Mouse (Mus musculus) limb, embryonic 12.5 days (tissue): Measurements from ENCODE around the gene Usp46. TPM values are rescaled to one million over a fixed set of nuclear protein-coding genes. Genes with fewer than 3 reads are reported as not detected.
A peak's percentile ranks its signal among the peaks of the same experiment; 100 is the strongest.
"Not testable (repeated sequence)": the region's sequence is repeated elsewhere in the genome, so short reads cannot be mapped to it uniquely, and the experiment has no call there.

Source experiments
- ATAC-seq: fragments of 200-750 bp; cut with Nextera tagmentation; 2 replicates; pipeline ENCODE4 v1.8.0; 2017; ENCODE audit warnings: low read depth, moderate TSS enrichment; ENCODE audit not compliant: insufficient number of reproducible peaks, insufficient read depth, low FRiP score, low TSS enrichment
- H3K27ac ChIP-seq: fragments of 300-500 bp; sonication (generic); 2 replicates; pipeline ENCODE4 v1.5.1; 2016; ENCODE audit warnings: mild to moderate bottlenecking, moderate library complexity
- H3K27me3 ChIP-seq: fragments of 300-500 bp; sonication (generic); 2 replicates; pipeline ENCODE4 v1.6.1; 2016; ENCODE audit warnings: mild to moderate bottlenecking, moderate library complexity
- H3K36me3 ChIP-seq: fragments of 300-500 bp; sonication (generic); 2 replicates; pipeline ENCODE4 v1.6.1; 2016; ENCODE audit warnings: mild to moderate bottlenecking, moderate library complexity
- H3K4me1 ChIP-seq: fragments of 300-500 bp; sonication (generic); replicated peaks from 2 replicates; pipeline ENCODE4 v1.6.1; 2016
- H3K4me2 ChIP-seq: fragments of 300-500 bp; sonication (generic); 2 replicates; pipeline ENCODE4 v1.6.1; 2016; ENCODE audit warnings: mild to moderate bottlenecking, moderate library complexity
- H3K4me3 ChIP-seq: fragments of 300-500 bp; sonication (generic); replicated peaks from 2 replicates; pipeline ENCODE4 v1.5.1; 2016; ENCODE audit warnings: mild to moderate bottlenecking
- H3K9ac ChIP-seq: fragments of 300-500 bp; sonication (generic); replicated peaks from 2 replicates; pipeline ENCODE4 v1.6.1; 2016; ENCODE audit warnings: mild to moderate bottlenecking, moderate library complexity
- H3K9me3 ChIP-seq: fragments of 300-500 bp; sonication (generic); 2 replicates; pipeline ENCODE4 v1.6.1; 2016; ENCODE audit warnings: mild to moderate bottlenecking, moderate library complexity
- WGBS: fragments of 180-500 bp; shearing (Covaris S2); methylation state at CpG from one replicate; pipeline ENCODE4 v1.1.7; 2016; 5-methylcytosine and 5-hydroxymethylcytosine counted together
- polyA plus RNA-seq: library from polyadenylated mRNA; unstranded; fragments of >200 nt; fragmentation: Nextera tagmentation; extraction: Ambion mirVana; gene quantifications from 2 replicates; pipeline ENCODE4 v1.2.1, GENCODE M21; 2016

The Usp46 gene
- polyA plus RNA-seq, 1 experiment from 2014 or later: 49.3 TPM

DNA sequence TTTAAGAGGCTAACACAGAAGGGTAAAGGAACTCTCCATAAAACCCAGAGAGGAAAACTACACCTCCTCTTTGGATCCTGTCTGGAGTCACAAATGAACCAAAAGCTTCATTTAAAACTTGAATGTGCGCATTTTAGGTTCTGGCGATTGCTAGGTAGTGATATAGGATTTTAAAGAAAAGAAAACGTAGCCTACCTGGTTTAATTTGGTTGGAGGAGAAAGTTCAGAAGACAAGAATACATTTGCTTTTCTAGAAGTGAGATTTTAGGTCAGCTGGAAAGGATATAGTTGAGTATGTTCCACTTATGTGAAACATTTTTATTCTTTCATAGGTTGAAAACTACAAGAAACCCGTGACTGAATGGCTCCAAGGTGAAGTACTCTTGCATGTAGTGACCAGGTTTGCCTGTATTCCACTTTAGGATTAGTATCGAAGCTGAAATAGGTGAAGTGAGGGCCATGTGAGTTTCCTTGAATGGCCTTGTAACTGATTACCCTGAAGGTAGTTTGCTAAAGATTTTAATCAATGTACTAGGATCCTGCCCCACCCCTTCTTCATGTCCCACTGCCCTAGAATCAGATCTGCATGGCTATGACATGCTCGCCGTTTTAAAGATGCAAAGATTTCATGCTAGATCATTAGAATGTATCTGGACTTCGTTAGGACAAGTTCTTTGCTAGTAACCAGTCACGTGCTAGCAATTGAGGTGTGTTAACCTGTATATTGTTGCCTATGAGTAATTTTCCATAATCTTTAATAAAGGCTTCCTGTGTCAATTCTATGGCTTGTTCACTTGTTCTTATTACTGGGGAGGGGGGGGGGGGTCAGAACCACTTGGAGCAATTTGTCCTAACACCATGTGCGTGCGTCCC, 25.6 kb upstream of the Usp46 start:
- Histone ChIP-seq H3K27me3 (no peaks in the 10 kb centered on the region), H3K9ac (peak overlapping the region; percentile 98), H3K4me1 (peaks cover 14% of the 10 kb centered on the region), H3K9me3 (no peaks in the 10 kb centered on the region), H3K4me3 (peak overlapping the region; percentile 85), H3K27ac (peak overlapping the region; percentile 92), H3K4me2 (peak overlapping the region; percentile 73), H3K36me3 (peaks cover 44% of the 10 kb centered on the region)
- no peak for ATAC-seq
- WGBS: 21% methylated on average over 11 of the region's 11 CpGs

DNA sequence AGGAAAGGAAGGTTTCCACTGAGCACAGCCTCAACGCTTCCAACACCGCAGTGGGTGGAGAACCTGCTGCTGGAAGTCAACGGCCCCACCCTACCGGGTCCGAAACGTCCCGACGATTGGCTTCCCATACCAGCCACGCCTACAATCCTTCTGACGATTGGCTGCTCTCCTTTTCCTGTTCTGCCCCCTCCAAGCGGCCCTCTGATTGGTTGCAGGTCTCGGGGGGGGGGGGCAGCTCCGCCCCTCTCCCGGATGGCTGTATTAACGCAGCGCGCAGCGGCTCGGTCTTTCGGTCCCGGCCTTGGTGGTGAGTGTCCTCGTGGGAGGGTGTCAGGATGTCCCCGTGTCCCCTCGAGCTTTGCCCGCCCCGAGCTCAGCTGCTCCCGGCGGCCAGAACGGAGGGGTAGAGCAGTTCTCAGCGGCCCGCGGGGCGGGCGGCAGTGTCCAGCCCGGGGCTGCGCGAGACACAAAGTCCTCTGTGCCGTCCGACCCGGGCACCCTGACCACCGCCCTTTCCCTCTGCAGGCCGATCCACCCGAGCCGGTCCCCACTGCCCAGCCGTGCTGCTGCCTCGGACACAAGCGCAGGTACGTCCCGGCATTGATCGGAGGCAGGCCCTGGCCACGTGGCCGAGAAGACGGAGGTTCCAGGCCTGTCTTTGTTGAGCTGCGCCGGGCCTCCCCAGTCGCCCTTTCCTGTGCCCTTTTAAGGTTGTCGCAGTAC, 24.8 kb upstream of the Usp46 start:
- H3K4me1 ChIP-seq: peaks cover 14% of the 10 kb centered on the region
- H3K27ac ChIP-seq: peak overlapping the region; percentile 92
- no peaks in the 10 kb centered on the region for H3K9me3 ChIP-seq
- peak overlapping the region; percentile 73 for H3K4me2 ChIP-seq
- no peaks in the 10 kb centered on the region for H3K27me3 ChIP-seq
- under 1% methylated on average over 57 of the region's 57 CpGs for WGBS
- peak overlapping the region; percentile 85 for H3K4me3 ChIP-seq
- H3K9ac ChIP-seq: peak overlapping the region; percentile 98
- H3K36me3 ChIP-seq: peaks cover 38% of the 10 kb centered on the region
- ATAC-seq: peak; percentile 98

DNA sequence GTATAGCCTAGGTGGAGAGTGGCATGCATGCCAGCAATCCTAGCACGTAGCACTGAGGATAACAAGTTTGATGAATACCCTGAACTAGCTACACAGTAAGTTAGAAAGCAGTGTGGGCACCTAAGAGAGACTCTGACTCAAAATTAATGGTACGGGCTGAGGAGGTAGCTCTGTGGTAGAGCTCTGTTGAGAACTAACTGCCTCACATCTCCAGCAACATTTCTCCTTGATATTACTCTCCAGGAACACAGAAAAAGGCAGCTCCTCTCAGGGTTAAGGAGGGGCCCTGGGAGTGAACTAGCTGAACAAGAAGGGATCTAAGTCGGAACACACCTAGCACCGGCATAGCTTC, 24.2 kb upstream of the Usp46 start:
- H3K9me3 ChIP-seq: no peaks in the 10 kb centered on the region
- peak overlapping the region; percentile 73 for H3K4me2 ChIP-seq
- ATAC-seq: peak; percentile 23; the same call in 1 of the 2 replicates
- no peaks in the 10 kb centered on the region for H3K27me3 ChIP-seq
- peaks cover 14% of the 10 kb centered on the region for H3K4me1 ChIP-seq
- H3K4me3 ChIP-seq: peak overlapping the region; percentile 85
- 0 out of 2 replicates have a peak overlapping the region, but pooled peaks have one; percentile 41 for H3K27ac ChIP-seq
- 0 out of 2 replicates have a peak overlapping the region, but pooled peaks have one; percentile 27 for H3K9ac ChIP-seq
- 45% methylated on average over 4 of the region's 4 CpGs for WGBS
- peaks cover 33% of the 10 kb centered on the region for H3K36me3 ChIP-seq

DNA sequence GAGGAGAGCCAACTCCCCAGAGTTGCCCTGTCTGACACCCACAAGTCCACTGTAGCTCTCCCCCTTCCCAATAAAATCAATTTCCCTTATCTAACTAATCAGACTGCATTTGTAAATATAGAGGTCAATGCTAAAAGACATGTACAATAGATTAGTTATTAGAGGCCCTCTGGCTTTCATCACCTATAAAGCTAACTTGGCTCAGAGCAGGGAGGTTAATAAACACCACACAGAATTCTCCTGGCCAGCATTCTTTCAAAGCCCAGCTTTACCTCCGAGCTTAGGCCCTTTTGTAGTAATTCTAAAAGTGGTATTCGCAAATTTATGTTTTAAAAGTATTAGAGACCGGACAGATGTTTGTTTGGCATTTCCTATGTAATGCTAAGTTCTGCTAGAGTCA, 21.4 kb upstream of the Usp46 start:
- H3K4me2 ChIP-seq: no peak overlapping the region
- no peak overlapping the region for H3K9ac ChIP-seq
- H3K27me3 ChIP-seq: no peaks in the 10 kb centered on the region
- 0 out of 2 replicates have a peak overlapping the region, but pooled peaks have one; percentile 51 for H3K27ac ChIP-seq
- H3K36me3 ChIP-seq: peaks cover 6% of the 10 kb centered on the region
- H3K4me1 ChIP-seq: peaks cover 8% of the 10 kb centered on the region
- WGBS: 69% methylated on average over 3 of the region's 3 CpGs
- no peak overlapping the region for H3K4me3 ChIP-seq
- no peaks in the 10 kb centered on the region for H3K9me3 ChIP-seq
- no peak for ATAC-seq

DNA sequence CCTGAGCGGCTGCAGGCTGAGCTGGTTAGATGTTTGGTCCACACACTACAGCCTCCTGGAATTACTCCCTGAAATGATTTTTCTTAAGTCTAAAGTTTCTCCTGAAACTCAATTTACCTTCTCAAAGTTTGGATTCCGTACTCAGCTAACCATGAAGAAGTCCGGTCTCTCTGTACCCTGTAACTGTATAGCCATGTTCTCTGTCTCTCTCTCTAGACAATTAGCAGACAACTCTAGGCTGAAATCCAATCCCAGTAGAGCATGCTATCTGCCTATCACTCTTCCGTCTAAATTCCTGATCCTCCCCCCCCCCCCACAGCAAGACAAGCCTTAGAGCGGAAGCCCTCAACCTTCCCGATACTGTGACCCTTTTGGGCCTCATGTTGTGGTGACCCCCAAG, 13.5 kb upstream of the Usp46 start:
- no peak overlapping the region for H3K9ac ChIP-seq
- 91% methylated on average over 6 of the region's 6 CpGs for WGBS
- H3K9me3 ChIP-seq: no peaks in the 10 kb centered on the region
- no peak for ATAC-seq
- no peak overlapping the region for H3K27ac ChIP-seq
- peaks cover 18% of the 10 kb centered on the region for H3K4me1 ChIP-seq
- no peak overlapping the region for H3K4me2 ChIP-seq
- no peaks in the 10 kb centered on the region for H3K36me3 ChIP-seq
- no peaks in the 10 kb centered on the region for H3K27me3 ChIP-seq
- H3K4me3 ChIP-seq: no peak overlapping the region

DNA sequence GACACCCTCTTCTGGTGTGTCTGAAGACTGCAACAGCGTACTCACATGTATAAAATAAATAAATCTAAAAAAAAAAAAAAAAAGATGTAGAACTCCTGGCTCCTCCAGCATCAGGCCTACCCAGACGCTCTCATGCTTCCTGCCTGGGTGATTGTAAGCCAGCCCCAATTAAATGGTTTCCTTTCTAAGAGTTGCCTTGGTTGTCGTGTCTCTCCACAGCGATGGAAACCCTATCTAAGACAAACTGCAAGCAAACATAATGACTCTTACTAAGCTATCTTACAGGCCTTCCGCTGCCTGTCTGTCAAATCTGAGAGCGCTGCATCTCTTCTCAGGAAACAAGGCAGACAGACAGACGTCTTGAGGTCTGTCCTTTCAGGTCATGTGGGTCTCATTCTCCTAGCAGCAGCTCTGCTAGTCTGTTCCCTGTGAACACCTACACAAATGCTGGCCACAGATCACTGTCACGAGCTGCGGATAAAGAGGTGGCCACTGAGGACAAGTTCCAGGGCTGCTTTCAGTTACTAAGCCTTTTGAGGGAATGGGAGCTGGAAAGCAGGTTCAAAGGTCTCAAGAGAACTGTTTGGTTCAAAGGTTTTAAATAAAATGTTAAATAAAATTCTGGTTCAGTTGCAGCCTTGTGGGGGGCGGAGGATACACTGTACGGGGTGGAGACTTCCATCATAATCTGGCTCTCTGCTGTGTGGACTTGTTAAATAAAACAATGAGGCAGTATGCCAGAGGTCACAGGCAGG, 10.8 kb upstream of the Usp46 start:
- Histone ChIP-seq H3K27ac (peak overlapping the region; percentile 0; the same call in 1 of the 2 replicates), H3K36me3 (no peaks in the 10 kb centered on the region), H3K4me1 (peaks cover 23% of the 10 kb centered on the region), H3K9ac (no peak overlapping the region), H3K9me3 (no peaks in the 10 kb centered on the region), H3K4me2 (no peak overlapping the region), H3K4me3 (no peak overlapping the region), H3K27me3 (no peaks in the 10 kb centered on the region)
- no peak for ATAC-seq
- WGBS: 73% methylated on average over 11 of the region's 11 CpGs

DNA sequence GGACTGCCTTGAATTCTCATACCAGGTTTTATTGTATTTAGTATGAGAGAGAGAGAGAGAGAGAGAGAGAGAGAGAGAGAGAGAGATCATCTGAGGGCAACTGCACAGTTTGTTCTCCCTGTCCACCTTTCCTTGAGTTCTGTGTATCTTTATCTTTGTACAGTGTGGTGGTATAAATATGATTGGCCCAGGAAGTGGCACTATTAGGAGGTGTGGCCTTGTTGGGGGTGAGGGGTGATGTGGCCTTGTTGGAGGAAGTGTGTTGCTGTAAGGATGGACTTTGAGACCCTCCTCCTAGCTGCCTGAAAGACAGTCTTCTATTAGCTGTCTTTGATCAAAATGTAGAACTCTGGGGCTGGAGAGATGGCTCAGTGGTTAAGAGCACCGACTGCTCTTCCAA, 10.2 kb upstream of the Usp46 start:
- 78% methylated on average over 1 of the region's 1 CpGs for WGBS
- Histone ChIP-seq H3K4me1 (peaks cover 23% of the 10 kb centered on the region), H3K27me3 (no peaks in the 10 kb centered on the region), H3K4me2 (no peak overlapping the region), H3K4me3 (no peak overlapping the region), H3K36me3 (no peaks in the 10 kb centered on the region), H3K9me3 (no peaks in the 10 kb centered on the region), H3K27ac (no peak overlapping the region), H3K9ac (no peak overlapping the region)
- no peak for ATAC-seq

DNA sequence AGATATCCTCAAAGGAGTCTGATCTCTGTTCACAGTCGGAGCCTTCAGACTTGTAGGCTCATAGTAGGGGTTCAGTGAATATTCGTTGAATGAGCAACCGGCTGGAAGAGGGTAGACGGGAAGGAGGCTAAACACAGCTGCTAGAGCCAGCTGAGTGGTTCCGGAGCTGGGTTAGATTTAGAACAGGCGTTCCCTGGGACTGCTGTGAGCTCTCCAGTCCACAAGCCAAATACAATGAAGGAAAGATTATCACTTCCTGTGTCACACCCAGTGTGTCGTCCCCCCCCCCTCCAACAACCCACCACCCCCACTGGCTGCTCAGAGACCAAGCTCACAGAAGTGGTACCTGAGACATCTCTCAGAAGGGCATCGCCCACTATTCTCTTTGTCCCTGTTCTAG, 9.7 kb upstream of the Usp46 start:
- H3K4me2 ChIP-seq: no peak overlapping the region
- WGBS: 39% methylated on average over 8 of the region's 8 CpGs
- H3K4me3 ChIP-seq: no peak overlapping the region
- H3K9me3 ChIP-seq: no peaks in the 10 kb centered on the region
- H3K36me3 ChIP-seq: no peaks in the 10 kb centered on the region
- H3K9ac ChIP-seq: no peak overlapping the region
- peaks cover 23% of the 10 kb centered on the region for H3K4me1 ChIP-seq
- no peaks in the 10 kb centered on the region for H3K27me3 ChIP-seq
- H3K27ac ChIP-seq: no peak overlapping the region
- no peak for ATAC-seq

DNA sequence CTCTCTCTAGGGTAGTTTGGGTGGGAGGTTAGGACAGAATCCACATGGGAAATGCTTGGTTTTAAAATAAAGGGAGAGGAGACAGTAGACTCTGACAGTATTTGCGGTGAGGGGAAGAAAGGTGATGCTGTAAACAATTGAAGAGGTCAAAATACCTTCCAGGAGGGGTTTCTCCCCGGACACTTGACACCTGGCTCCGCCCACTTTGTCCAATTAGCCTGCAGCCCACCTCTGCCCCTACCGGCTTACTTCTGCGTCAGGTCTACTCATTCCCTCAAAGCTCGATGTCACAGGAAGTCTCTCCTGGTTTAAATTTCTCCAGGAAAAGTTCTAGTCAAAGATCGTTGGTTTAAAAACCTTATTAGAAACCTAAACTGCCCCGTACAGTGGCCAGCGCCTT, 8.5 kb upstream of the Usp46 start:
- WGBS: 1% methylated on average over 9 of the region's 9 CpGs
- no peak overlapping the region for H3K27ac ChIP-seq
- peaks cover 23% of the 10 kb centered on the region for H3K4me1 ChIP-seq
- no peak overlapping the region for H3K9ac ChIP-seq
- H3K4me3 ChIP-seq: no peak overlapping the region
- no peak for ATAC-seq
- H3K27me3 ChIP-seq: no peaks in the 10 kb centered on the region
- no peaks in the 10 kb centered on the region for H3K36me3 ChIP-seq
- no peaks in the 10 kb centered on the region for H3K9me3 ChIP-seq
- peak overlapping the region; percentile 33 for H3K4me2 ChIP-seq

DNA sequence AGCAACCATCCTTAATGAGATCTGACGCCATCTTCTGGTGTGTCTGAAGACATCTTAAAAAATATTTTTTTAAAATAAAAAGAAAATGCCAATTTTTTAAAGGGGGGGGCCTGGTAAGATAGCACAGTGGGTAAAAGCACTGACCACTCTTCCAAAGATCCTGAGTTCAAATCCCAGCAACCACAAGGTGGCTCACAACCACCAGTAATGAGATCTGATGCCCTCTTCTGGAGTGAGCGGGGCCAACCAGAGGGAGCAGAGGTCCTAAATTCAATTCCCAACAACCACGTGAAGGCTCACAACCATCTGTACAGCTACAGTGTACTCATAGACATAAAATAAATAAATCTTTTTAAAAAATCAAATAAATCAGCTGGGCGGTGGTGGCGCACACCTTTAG, 2.3 kb upstream of the Usp46 start:
- not testable (repeated sequence) for H3K9me3 ChIP-seq, H3K9ac ChIP-seq, H3K4me3 ChIP-seq, ATAC-seq, H3K27ac ChIP-seq, H3K4me2 ChIP-seq, H3K36me3 ChIP-seq, H3K27me3 ChIP-seq
- WGBS: 89% methylated on average over 5 of the region's 5 CpGs
- H3K4me1 ChIP-seq: peaks cover 31% of the 10 kb centered on the region
